16 mouse cellular contexts compared by ENCODE assay signal in the genomic region with DNA sequence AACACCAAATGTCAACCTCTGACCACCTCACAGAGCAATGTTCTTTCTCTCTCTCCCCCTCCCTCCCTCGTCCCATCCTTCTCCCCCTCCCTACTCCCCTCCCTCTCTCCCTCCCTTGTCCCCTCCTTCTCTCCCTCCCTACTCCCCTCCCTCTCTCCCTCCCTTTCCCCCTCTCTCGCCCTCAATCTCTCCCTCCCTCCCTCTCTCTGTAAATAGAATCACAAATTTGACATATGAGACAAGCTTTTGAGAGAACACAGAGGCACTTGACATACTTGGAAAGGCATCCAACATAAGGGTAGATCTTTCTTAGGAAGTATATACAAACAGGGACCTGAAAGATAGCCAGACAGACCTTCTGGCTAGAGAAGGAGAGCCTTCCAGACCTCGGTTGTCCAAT.
DNase-seq lines count a peak whose midpoint lies in the region; ATAC-seq lines count a peak whose summit lies in the region.
"Had no signal": no experiment of that assay in that cellular context is flagged by ENCODE, and none has a peak within 500 bp of the region (broad histone marks: within the 10 kb centered on the region; RNA-seq: fewer than 3 reads in every experiment).

No protein-coding gene starts in this region.

- no peak for DNase-seq in heart, postnatal 4 days
- DNase-seq in kidney, adult 9 months: no peak
- no peak for DNase-seq in kidney, postnatal 4 days
- DNase-seq: adrenal gland, adult 2 months; cerebellum, adult 8-10 months; gastrocnemius, adult 2 months; liver, embryonic 13.5 days; lung, embryonic 14.5 days; lung, postnatal 36 days had no signal

- peaks cover 35% of the 10 kb centered on the region for H3K4me1 ChIP-seq in heart, embryonic 11.5 days (ENCODE audit: control insufficient read depth, insufficient read depth, low read length)
- H3K4me1 ChIP-seq in kidney, embryonic 15.5 days: peaks cover 29% of the 10 kb centered on the region
- peaks cover 45% of the 10 kb centered on the region for H3K4me1 ChIP-seq in forebrain, embryonic 16.5 days (replicated peaks; ENCODE audit: control insufficient read depth, insufficient read depth, low read length)
- H3K4me1 ChIP-seq in stomach, embryonic 14.5 days (ENCODE audit: control insufficient read depth, insufficient read depth, low read length): peaks cover 23% of the 10 kb centered on the region; the same call in 1 of the 2 replicates
- H3K4me1 ChIP-seq: liver, embryonic 13.5 days had no signal

- no peak overlapping the region for H3K4me3 ChIP-seq in heart, embryonic 11.5 days (ENCODE audit: low read depth, low read length)
- no peak overlapping the region for H3K4me3 ChIP-seq in kidney, embryonic 15.5 days (replicated peaks)
- no peak overlapping the region for H3K4me3 ChIP-seq in forebrain, embryonic 16.5 days (replicated peaks; ENCODE audit: low read length)
- no peak overlapping the region for H3K4me3 ChIP-seq in stomach, embryonic 14.5 days (ENCODE audit: low read depth, low read length)
- H3K4me3 ChIP-seq: gastrocnemius, adult 2 months; liver, embryonic 13.5 days; neural tube, embryonic 12.5 days had no signal

- no peak overlapping the region for H3K9ac ChIP-seq in heart, embryonic 11.5 days (ENCODE audit: low read depth, low read length)
- H3K9ac ChIP-seq in kidney, embryonic 15.5 days: no peak overlapping the region
- no peak overlapping the region for H3K9ac ChIP-seq in forebrain, embryonic 16.5 days (replicated peaks; ENCODE audit: low read depth, low read length)
- H3K9ac ChIP-seq in stomach, embryonic 14.5 days (replicated peaks; ENCODE audit: low read depth, low read length): no peak overlapping the region
- H3K9ac ChIP-seq: hindbrain, embryonic 14.5 days; liver, embryonic 13.5 days; lung, embryonic 14.5 days; neural tube, embryonic 12.5 days had no signal

- no peaks in the 10 kb centered on the region for H3K27me3 ChIP-seq in heart, embryonic 11.5 days (ENCODE audit: control insufficient read depth, insufficient read depth, low read length)
- H3K27me3 ChIP-seq in kidney, embryonic 15.5 days: no peaks in the 10 kb centered on the region
- no peaks in the 10 kb centered on the region for H3K27me3 ChIP-seq in forebrain, embryonic 16.5 days (replicated peaks; ENCODE audit: control insufficient read depth, insufficient read depth, low read length)
- H3K27me3 ChIP-seq in stomach, embryonic 14.5 days (ENCODE audit: control insufficient read depth, insufficient read depth, low read length): no peaks in the 10 kb centered on the region
- H3K27me3 ChIP-seq: neural tube, embryonic 12.5 days had no signal

- H3K9me3 ChIP-seq in heart, embryonic 11.5 days (replicated peaks; ENCODE audit: control insufficient read depth, low read length): no peaks in the 10 kb centered on the region
- no peaks in the 10 kb centered on the region for H3K9me3 ChIP-seq in kidney, embryonic 15.5 days (replicated peaks)
- no peaks in the 10 kb centered on the region for H3K9me3 ChIP-seq in forebrain, embryonic 16.5 days (ENCODE audit: control insufficient read depth, low read length)
- no peaks in the 10 kb centered on the region for H3K9me3 ChIP-seq in stomach, embryonic 14.5 days (ENCODE audit: control insufficient read depth, low read depth, low read length)
- H3K9me3 ChIP-seq: liver, embryonic 13.5 days; neural tube, embryonic 12.5 days had no signal

- H3K36me3 ChIP-seq in heart, embryonic 11.5 days (ENCODE audit: control insufficient read depth, insufficient read depth, low read length): 0 out of 2 replicates have a peak, but pooled peaks cover 4% of the 10 kb centered on the region
- peaks cover 12% of the 10 kb centered on the region; the same call in 1 of the 2 replicates for H3K36me3 ChIP-seq in kidney, embryonic 15.5 days
- no peaks in the 10 kb centered on the region for H3K36me3 ChIP-seq in forebrain, embryonic 16.5 days (ENCODE audit: control insufficient read depth, insufficient read depth)
- H3K36me3 ChIP-seq in stomach, embryonic 14.5 days (ENCODE audit: control insufficient read depth, insufficient read depth, low read length): no peaks in the 10 kb centered on the region
- H3K36me3 ChIP-seq: liver, embryonic 13.5 days had no signal

- peak overlapping the region; percentile 8; the same call in 1 of the 2 replicates for H3K4me2 ChIP-seq in heart, embryonic 11.5 days
- no peak overlapping the region for H3K4me2 ChIP-seq in kidney, embryonic 15.5 days
- no peak overlapping the region for H3K4me2 ChIP-seq in forebrain, embryonic 16.5 days (ENCODE audit: low read length)
- H3K4me2 ChIP-seq in stomach, embryonic 14.5 days (replicated peaks; ENCODE audit: low read depth, low read length): no peak overlapping the region
- H3K4me2 ChIP-seq: hindbrain, embryonic 14.5 days; liver, embryonic 13.5 days; lung, embryonic 14.5 days; neural tube, embryonic 12.5 days had no signal

- 8% methylated on average over 3 of the region's 3 CpGs for WGBS in heart, embryonic 11.5 days (ENCODE audit: insufficient replicate concordance)
- WGBS in kidney, embryonic 15.5 days: 19% methylated on average over 2 of the region's 3 CpGs
- 38% methylated on average over 3 of the region's 3 CpGs for WGBS in forebrain, embryonic 16.5 days
- 15% methylated on average over 3 of the region's 3 CpGs for WGBS in stomach, embryonic 14.5 days

- no peak; the same call in 1 of the 2 replicates for ATAC-seq in heart, embryonic 11.5 days (replicated peaks; ENCODE audit: insufficient number of reproducible peaks, low FRiP score, low TSS enrichment)
- peak; percentile 26; the same call in 1 of the 2 replicates for ATAC-seq in kidney, embryonic 15.5 days (replicated peaks; ENCODE audit: low FRiP score)
- 0 out of 2 replicates have a peak, but pooled peaks have one; percentile 12 for ATAC-seq in forebrain, embryonic 16.5 days
- peak; percentile 18; the same call in 1 of the 2 replicates for ATAC-seq in stomach, embryonic 14.5 days (ENCODE audit: insufficient number of reproducible peaks, insufficient read depth, low FRiP score, low read depth)
- ATAC-seq: intestine, embryonic 16.5 days had no signal

- H3K27ac ChIP-seq in heart, embryonic 11.5 days (ENCODE audit: low read depth, low read length): peak overlapping the region; percentile 71
- H3K27ac ChIP-seq in kidney, embryonic 15.5 days: peak overlapping the region; percentile 18; the same call in 1 of the 2 replicates
- no peak overlapping the region for H3K27ac ChIP-seq in forebrain, embryonic 16.5 days (ENCODE audit: low read length)
- H3K27ac ChIP-seq in stomach, embryonic 14.5 days (ENCODE audit: low read length): no peak overlapping the region; the same call in 1 of the 2 replicates
- H3K27ac ChIP-seq: gastrocnemius, adult 2 months; hindbrain, embryonic 14.5 days; liver, embryonic 13.5 days; neural tube, embryonic 12.5 days had no signal

Comparison
In these comparisons a context has a peak if more than half of its experiments do, and no peak if none do; other contexts are left out.
1. H3K27ac ChIP-seq: peak in heart, embryonic 11.5 days (single experiment) and kidney, embryonic 15.5 days (single experiment); none in forebrain, embryonic 16.5 days (single experiment) and stomach, embryonic 14.5 days (single experiment).